11 mouse cellular contexts compared by ENCODE assay signal in genomic region chr13:34271665-34272064, GRCm38 (mm10).
DNase-seq lines count a peak whose midpoint lies in the region; ATAC-seq lines count a peak whose summit lies in the region.
"Had no signal": no experiment of that assay in that cellular context is flagged by ENCODE, and none has a peak within 500 bp of the region (broad histone marks: within the 10 kb centered on the region; RNA-seq: fewer than 3 reads in every experiment).

No protein-coding gene starts in this region.

- H3K27me3 ChIP-seq in embryonic facial prominence, embryonic 14.5 days (replicated peaks; ENCODE audit: control insufficient read depth, insufficient read depth, low read length): no peaks in the 10 kb centered on the region
- no peaks in the 10 kb centered on the region for H3K27me3 ChIP-seq in limb, embryonic 10.5 days (ENCODE audit: low read depth, poor library complexity, severe bottlenecking)
- H3K27me3 ChIP-seq in midbrain, embryonic 13.5 days: no peaks in the 10 kb centered on the region
- H3K27me3 ChIP-seq: CH12.LX; heart, embryonic 15.5 days had no signal

- H3K36me3 ChIP-seq in embryonic facial prominence, embryonic 14.5 days (ENCODE audit: control insufficient read depth, insufficient read depth, low read length): no peaks in the 10 kb centered on the region
- no peaks in the 10 kb centered on the region for H3K36me3 ChIP-seq in limb, embryonic 10.5 days
- H3K36me3 ChIP-seq in midbrain, embryonic 13.5 days: peaks cover 12% of the 10 kb centered on the region
- H3K36me3 ChIP-seq: heart, embryonic 15.5 days had no signal

- no peaks in the 10 kb centered on the region for H3K9me3 ChIP-seq in embryonic facial prominence, embryonic 14.5 days (ENCODE audit: control insufficient read depth, low read length)
- H3K9me3 ChIP-seq in limb, embryonic 10.5 days (replicated peaks): no peaks in the 10 kb centered on the region
- no peaks in the 10 kb centered on the region for H3K9me3 ChIP-seq in midbrain, embryonic 13.5 days
- H3K9me3 ChIP-seq: heart, embryonic 15.5 days had no signal

- H3K27ac ChIP-seq in embryonic facial prominence, embryonic 14.5 days (replicated peaks; ENCODE audit: low read depth, low read length): no peak overlapping the region
- 0 out of 2 replicates have a peak overlapping the region, but pooled peaks have one; percentile 56 for H3K27ac ChIP-seq in limb, embryonic 10.5 days
- peak overlapping the region; percentile 58 for H3K27ac ChIP-seq in midbrain, embryonic 13.5 days
- H3K27ac ChIP-seq: heart, embryonic 15.5 days had no signal

- peak; percentile 70 for ATAC-seq in embryonic facial prominence, embryonic 14.5 days (ENCODE audit: low read depth)
- ATAC-seq in midbrain, embryonic 13.5 days: peak; percentile 75

- H3K9ac ChIP-seq in embryonic facial prominence, embryonic 14.5 days (ENCODE audit: low read depth, low read length): no peak overlapping the region
- H3K9ac ChIP-seq in midbrain, embryonic 13.5 days (replicated peaks): no peak overlapping the region
- H3K9ac ChIP-seq: heart, embryonic 15.5 days had no signal

- WGBS in embryonic facial prominence, embryonic 14.5 days: 71% methylated on average over 2 of the region's 2 CpGs
- WGBS in limb, embryonic 10.5 days: 83% methylated on average over 2 of the region's 2 CpGs
- 72% methylated on average over 2 of the region's 2 CpGs for WGBS in midbrain, embryonic 13.5 days

- peak; percentile 9 for DNase-seq in left cerebral cortex, postnatal 4 days
- no peak for DNase-seq in left cerebral cortex, adult 9 months (ENCODE audit: low spot score in 2 of 2)
- DNase-seq in embryonic facial prominence, embryonic 14.5 days (ENCODE audit: low spot score): peak; percentile 51
- DNase-seq in limb, embryonic 10.5 days (ENCODE audit: low spot score): no peak
- DNase-seq in thymus, postnatal 14 days: no peak
- no peak for DNase-seq in thymus, postnatal 36 days
- DNase-seq in embryo, embryonic 10.5 days (ENCODE audit: low spot score): no peak
- DNase-seq: right cerebral cortex, postnatal 14 days had no signal

- H3K4me2 ChIP-seq in embryonic facial prominence, embryonic 14.5 days (ENCODE audit: low read depth, low read length): no peak overlapping the region
- H3K4me2 ChIP-seq in midbrain, embryonic 13.5 days (replicated peaks): no peak overlapping the region
- H3K4me2 ChIP-seq: heart, embryonic 15.5 days had no signal

- H3K4me1 ChIP-seq in embryonic facial prominence, embryonic 14.5 days (ENCODE audit: control insufficient read depth, insufficient read depth, low read length): peaks cover 18% of the 10 kb centered on the region
- H3K4me1 ChIP-seq in limb, embryonic 10.5 days: peaks cover 19% of the 10 kb centered on the region
- H3K4me1 ChIP-seq in midbrain, embryonic 13.5 days (replicated peaks): peaks cover 51% of the 10 kb centered on the region

- no peak overlapping the region for H3K4me3 ChIP-seq in embryonic facial prominence, embryonic 14.5 days (ENCODE audit: low read depth, low read length)
- no peak overlapping the region for H3K4me3 ChIP-seq in limb, embryonic 10.5 days
- no peak overlapping the region for H3K4me3 ChIP-seq in midbrain, embryonic 13.5 days (replicated peaks)
- H3K4me3 ChIP-seq: heart, embryonic 15.5 days had no signal

- intact Hi-C loops in left cerebral cortex, postnatal 4 days (cut with DNase I): no loop called here

Comparison
In these comparisons a context has a peak if more than half of its experiments do, and no peak if none do; other contexts are left out.
1. DNase-seq: peak in left cerebral cortex, postnatal 4 days (single experiment) and embryonic facial prominence, embryonic 14.5 days (single experiment); none in left cerebral cortex, adult 9 months (0 of 2), limb, embryonic 10.5 days (single experiment), thymus, postnatal 14 days (single experiment), thymus, postnatal 36 days (0 of 2) and embryo, embryonic 10.5 days (single experiment).